Mouse (Mus musculus): ENCODE measurements at regions not wholly inside any gene's neighbourhood (a gene's known extent, or its start where the extent isn't known, plus 50 kb on each side); places are given as distances from the start of the nearest gene placed in this dataset.

GRCm38 (mm10) chr7:129141942-129142598 is 114.8 kb upstream of the Plpp4 start:
- H3K27ac ChIP-seq (ENCODE audit: insufficient read depth, low read length): no peak overlapping the region
- TF ChIP-seq POLR2A (IDR thresholded peaks at IDR 0.05; ENCODE audit: low read depth, low read length): no peak
- no peak for TF ChIP-seq CTCF (IDR thresholded peaks at IDR 0.05; ENCODE audit: extremely low read depth, insufficient read depth, insufficient read length, insufficient replicate concordance)
- DNase-seq (ENCODE audit: low read depth in 1 of 2, low spot score in 2 of 2): no peak
- 77% methylated on average over 6 of the region's 6 CpGs for WGBS
- H3K36me3 ChIP-seq (ENCODE audit: control insufficient read depth, insufficient read depth, low read length): no peaks in the 10 kb centered on the region
- H3K27me3 ChIP-seq (ENCODE audit: control insufficient read depth, insufficient read depth, low read length): no peaks in the 10 kb centered on the region
- no peaks in the 10 kb centered on the region for H3K4me1 ChIP-seq (ENCODE audit: control insufficient read depth, insufficient read depth, insufficient read length)
- no peak overlapping the region for H3K4me3 ChIP-seq (ENCODE audit: extremely low read depth, insufficient read depth, insufficient read length)

GRCm38 (mm10) chr7:129142599-129142949 is 114.3 kb upstream of the Plpp4 start:
- H3K4me1 ChIP-seq (ENCODE audit: control insufficient read depth, insufficient read depth, insufficient read length): no peaks in the 10 kb centered on the region
- no peak overlapping the region for H3K27ac ChIP-seq (ENCODE audit: insufficient read depth, low read length)
- no peaks in the 10 kb centered on the region for H3K36me3 ChIP-seq (ENCODE audit: control insufficient read depth, insufficient read depth, low read length)
- DNase-seq (ENCODE audit: low read depth in 1 of 2, low spot score in 2 of 2): no peak
- no peaks in the 10 kb centered on the region for H3K27me3 ChIP-seq (ENCODE audit: control insufficient read depth, insufficient read depth, low read length)
- no peak overlapping the region for H3K4me3 ChIP-seq (ENCODE audit: extremely low read depth, insufficient read depth, insufficient read length)
- TF ChIP-seq CTCF (IDR thresholded peaks at IDR 0.05; ENCODE audit: extremely low read depth, insufficient read depth, insufficient read length, insufficient replicate concordance): no peak
- no peak for TF ChIP-seq POLR2A (IDR thresholded peaks at IDR 0.05; ENCODE audit: low read depth, low read length)
- 79% methylated on average over 5 of the region's 5 CpGs for WGBS

- DNase-seq (ENCODE audit: low read depth in 1 of 2, low spot score in 2 of 2): no peak
- H3K36me3 ChIP-seq (ENCODE audit: control insufficient read depth, insufficient read depth, low read length): no peaks in the 10 kb centered on the region
- H3K4me3 ChIP-seq (ENCODE audit: extremely low read depth, insufficient read depth, insufficient read length): no peak overlapping the region
- no peak overlapping the region for H3K27ac ChIP-seq (ENCODE audit: insufficient read depth, low read length)
- no peak for TF ChIP-seq CTCF (IDR thresholded peaks at IDR 0.05; ENCODE audit: extremely low read depth, insufficient read depth, insufficient read length, insufficient replicate concordance)
- no peak for TF ChIP-seq POLR2A (IDR thresholded peaks at IDR 0.05; ENCODE audit: low read depth, low read length)
- WGBS: 71% methylated on average over 2 of the region's 2 CpGs
- no peaks in the 10 kb centered on the region for H3K4me1 ChIP-seq (ENCODE audit: control insufficient read depth, insufficient read depth, insufficient read length)
- no peaks in the 10 kb centered on the region for H3K27me3 ChIP-seq (ENCODE audit: control insufficient read depth, insufficient read depth, low read length)
These were observed 101.3 kb upstream of the Plpp4 start for GRCm38 (mm10) chr7:129155577-129155976.

- TF ChIP-seq CTCF (IDR thresholded peaks at IDR 0.05; ENCODE audit: extremely low read depth, insufficient read depth, insufficient read length, insufficient replicate concordance): no peak
- TF ChIP-seq POLR2A (IDR thresholded peaks at IDR 0.05; ENCODE audit: low read depth, low read length): no peak
- WGBS: 86% methylated on average over 7 of the region's 7 CpGs
- H3K4me3 ChIP-seq (ENCODE audit: extremely low read depth, insufficient read depth, insufficient read length): no peak overlapping the region
- H3K27me3 ChIP-seq (ENCODE audit: control insufficient read depth, insufficient read depth, low read length): no peaks in the 10 kb centered on the region
- no peak overlapping the region for H3K27ac ChIP-seq (ENCODE audit: insufficient read depth, low read length)
- no peaks in the 10 kb centered on the region for H3K36me3 ChIP-seq (ENCODE audit: control insufficient read depth, insufficient read depth, low read length)
- no peak for DNase-seq (ENCODE audit: low read depth in 1 of 2, low spot score in 2 of 2)
- H3K4me1 ChIP-seq (ENCODE audit: control insufficient read depth, insufficient read depth, insufficient read length): no peaks in the 10 kb centered on the region
These were observed 86.9 kb upstream of the Plpp4 start for GRCm38 (mm10) chr7:129169971-129170370.

- TF ChIP-seq POLR2A (IDR thresholded peaks at IDR 0.05; ENCODE audit: low read depth, low read length) (no peak), CTCF (IDR thresholded peaks at IDR 0.05; ENCODE audit: extremely low read depth, insufficient read depth, insufficient read length, insufficient replicate concordance) (no peak)
- DNase-seq (ENCODE audit: low read depth in 1 of 2, low spot score in 2 of 2): no peak
- 72% methylated on average over 1 of the region's 1 CpGs for WGBS
These were observed 65.9 kb upstream of the Plpp4 start for GRCm38 (mm10) chr7:129190933-129191332.

GRCm38 (mm10) chr7:129207029-129207428 is 49.8 kb upstream of the Plpp4 start:
- no peaks in the 10 kb centered on the region for H3K27me3 ChIP-seq (ENCODE audit: control insufficient read depth, insufficient read depth, low read length)
- no peak for DNase-seq (ENCODE audit: low read depth in 1 of 2, low spot score in 2 of 2)
- 82% methylated on average over 5 of the region's 5 CpGs for WGBS
- no peak overlapping the region for H3K4me3 ChIP-seq (ENCODE audit: extremely low read depth, insufficient read depth, insufficient read length)
- TF ChIP-seq CTCF (IDR thresholded peaks at IDR 0.05; ENCODE audit: extremely low read depth, insufficient read depth, insufficient read length, insufficient replicate concordance) (no peak), POLR2A (IDR thresholded peaks at IDR 0.05; ENCODE audit: low read depth, low read length) (no peak)
- no peak overlapping the region for H3K27ac ChIP-seq (ENCODE audit: insufficient read depth, low read length)
- no peaks in the 10 kb centered on the region for H3K4me1 ChIP-seq (ENCODE audit: control insufficient read depth, insufficient read depth, insufficient read length)
- H3K36me3 ChIP-seq (ENCODE audit: control insufficient read depth, insufficient read depth, low read length): no peaks in the 10 kb centered on the region

More at GRCm38 (mm10) chr7:129190933-129191332, 65.9 kb upstream of the Plpp4 start:
- Histone ChIP-seq H3K4me3 (ENCODE audit: extremely low read depth, insufficient read depth, insufficient read length) (no peak overlapping the region), H3K36me3 (ENCODE audit: control insufficient read depth, insufficient read depth, low read length) (no peaks in the 10 kb centered on the region), H3K4me1 (ENCODE audit: control insufficient read depth, insufficient read depth, insufficient read length) (no peaks in the 10 kb centered on the region), H3K27me3 (ENCODE audit: control insufficient read depth, insufficient read depth, low read length) (no peaks in the 10 kb centered on the region), H3K27ac (ENCODE audit: insufficient read depth, low read length) (no peak overlapping the region)
